Mouse (Mus musculus) sigmoid colon, adult 10 weeks (tissue): ENCODE data around the gene Zfp72. TPM values are rescaled to one million over a fixed set of nuclear protein-coding genes. Genes with fewer than 3 reads are reported as not detected.

Source experiments
- polyA plus RNA-seq: library from polyadenylated mRNA; stranded (reverse); fragments of 350-450 nt; fragmentation: Illumina TruSeq; extraction: RNeasy Lipid Tissue Mini Kit (QIAGEN cat#74804); gene quantifications from one replicate; pipeline ENCODE4 v1.2.3, GENCODE M21; 2014; ENCODE audit warnings: low read depth, low replicate concordance

Zfp72 gene
- 21.3 TPM for polyA plus RNA-seq

GRCm38 (mm10) chr13:74390371-74390990 lies at the start of gene Zfp72:
Gene Zfp72, minus strand, starts transcription at chr13:74390836.

GRCm38 (mm10) chr13:74399298-74399839 lies 8.7 kb upstream of the Zfp72 start, which contains the start of gene Ftl1-ps1:
Gene Ftl1-ps1, plus strand, starts transcription at chr13:74399694.

GRCm38 (mm10) chr13:74363859-74364235 lies 26.8 kb downstream of the Zfp72 start, which contains the start of gene Lrrc14b:
Gene Lrrc14b, minus strand, starts transcription at chr13:74364005.

GRCm38 (mm10) chr13:74349566-74350434 lies 40.8 kb downstream of the Zfp72 start, which contains the start of the genes Sdha and Ccdc127:
Gene Sdha, minus strand, starts transcription at chr13:74350280.
Gene Ccdc127, plus strand, starts transcription at chr13:74350309.

Other genes with a start within 250 kb of the Zfp72 start
- 36.0 TPM for gene Exoc3, start 182.1 kb downstream of the Zfp72 start, polyA plus RNA-seq
- 2.6 TPM for gene Ahrr, start 98.5 kb downstream of the Zfp72 start, polyA plus RNA-seq
- 151 TPM for gene Pdcd6, start 73.3 kb downstream of the Zfp72 start, polyA plus RNA-seq
- 336 TPM for gene Sdha, start 40.6 kb downstream of the Zfp72 start, polyA plus RNA-seq
- gene Ccdc127, start 40.5 kb downstream of the Zfp72 start, polyA plus RNA-seq, result 22.9 TPM
- gene Lrrc14b, start 26.8 kb downstream of the Zfp72 start, polyA plus RNA-seq, result 0.16 TPM
- 4.1 TPM for gene Ftl1-ps1, start 8.9 kb upstream of the Zfp72 start, polyA plus RNA-seq
- 80.0 TPM for gene Zfp825, start 103.2 kb upstream of the Zfp72 start, polyA plus RNA-seq
- 229 TPM for gene Erap1, start 248.7 kb upstream of the Zfp72 start, polyA plus RNA-seq